Mouse (Mus musculus): ENCODE measurements at regions not wholly inside any gene's neighbourhood (a gene's known extent, or its start where the extent isn't known, plus 50 kb on each side); places are given as distances from the start of the nearest gene placed in this dataset.
"Not testable (repeated sequence)": the region's sequence is repeated elsewhere in the genome, so short reads cannot be mapped to it uniquely, and the experiment has no call there.

DNA sequence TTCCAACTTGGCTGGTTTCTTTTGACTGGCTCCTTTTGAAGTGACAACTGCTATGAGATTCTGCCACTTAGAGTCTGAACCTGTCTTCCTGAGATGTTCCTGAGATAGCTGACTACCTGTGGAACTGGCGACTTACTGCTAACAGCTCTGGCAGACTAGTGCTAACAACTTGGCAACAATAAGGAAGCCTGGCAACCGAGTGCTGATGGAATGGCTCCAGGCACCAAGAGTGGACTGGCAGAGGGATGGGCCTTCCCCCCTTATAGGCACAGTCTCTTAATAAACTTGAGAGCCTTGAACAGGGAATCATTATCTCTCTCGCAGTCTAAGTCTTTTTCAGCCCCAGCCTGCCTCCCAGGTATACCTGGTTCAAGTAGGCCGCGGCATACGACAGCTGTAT lies 404.1 kb downstream of the Hdgfl1 start:
- TF ChIP-seq CTCF (IDR thresholded peaks at IDR 0.05; ENCODE audit: insufficient read depth, low read length); POLR2A (IDR thresholded peaks at IDR 0.05; ENCODE audit: borderline replicate concordance, extremely low read depth, low read depth, low read length): not testable (repeated sequence)

Measured in lung, adult 2 months (tissue).